Mouse (Mus musculus) frontal cortex, adult 2 months (tissue): ENCODE measurements at regions not wholly inside any gene's neighbourhood (a gene's known extent, or its start where the extent isn't known, plus 50 kb on each side); places are given as distances from the start of the nearest gene placed in this dataset.
A peak's percentile ranks its signal among the peaks of the same experiment; 100 is the strongest.

ENCODE experiments used
- DNase-seq, 2 experiments: peaks; one replicate each; pipeline ENCODE4 v3.0.0; 2022; ENCODE audit warnings: low spot score in 1 of 2; ENCODE audit errors: extremely low spot score in 1 of 2

DNA sequence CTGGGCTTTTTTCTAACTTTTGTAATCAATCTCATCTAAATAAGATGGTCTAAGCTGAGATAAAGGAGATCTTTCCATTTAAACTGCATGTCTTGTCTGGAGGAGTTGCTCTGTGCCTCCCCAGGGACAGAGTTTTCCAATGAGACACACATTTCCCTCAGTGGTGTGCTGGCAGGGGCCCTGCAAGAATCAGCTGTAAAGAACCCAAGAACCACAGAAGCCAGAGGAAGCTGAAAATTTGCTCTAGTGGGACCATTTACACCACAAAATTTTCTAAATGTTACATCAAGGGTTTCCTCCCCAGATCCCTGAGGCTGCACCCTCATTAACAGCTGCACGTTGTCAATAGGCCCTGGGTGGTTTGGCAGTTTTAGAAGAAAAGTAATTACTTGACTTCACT, 301.0 kb upstream of the Ttc14 start:
- DNase-seq: no peak

DNA sequence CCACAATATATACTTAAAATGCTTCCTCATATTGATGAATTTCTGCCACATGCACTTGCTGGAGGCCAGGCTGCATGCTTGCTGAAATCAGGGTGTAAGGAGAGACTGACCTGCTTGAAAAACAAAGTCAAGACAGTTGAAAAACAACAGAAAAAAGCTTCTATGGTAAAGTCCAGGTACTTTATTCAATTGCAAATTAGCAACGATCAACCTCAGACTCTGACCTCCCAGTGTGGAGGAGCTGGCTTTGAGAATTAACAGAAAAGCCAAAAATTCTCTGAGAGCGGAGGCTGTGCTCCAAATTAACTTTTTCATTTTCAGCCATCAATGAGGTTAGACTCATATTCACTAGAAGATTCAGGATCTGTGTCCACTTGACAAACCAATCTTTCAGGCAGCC, 291.4 kb upstream of the Ttc14 start:
- DNase-seq: no peak

GRCm38 (mm10) chr3:33544161-33544560, 255.5 kb upstream of the Ttc14 start:
- no peak for DNase-seq

- peak; percentile 3 to 41 for DNase-seq
These were observed 236.8 kb upstream of the Ttc14 start for GRCm38 (mm10) chr3:33562670-33563360.

DNA sequence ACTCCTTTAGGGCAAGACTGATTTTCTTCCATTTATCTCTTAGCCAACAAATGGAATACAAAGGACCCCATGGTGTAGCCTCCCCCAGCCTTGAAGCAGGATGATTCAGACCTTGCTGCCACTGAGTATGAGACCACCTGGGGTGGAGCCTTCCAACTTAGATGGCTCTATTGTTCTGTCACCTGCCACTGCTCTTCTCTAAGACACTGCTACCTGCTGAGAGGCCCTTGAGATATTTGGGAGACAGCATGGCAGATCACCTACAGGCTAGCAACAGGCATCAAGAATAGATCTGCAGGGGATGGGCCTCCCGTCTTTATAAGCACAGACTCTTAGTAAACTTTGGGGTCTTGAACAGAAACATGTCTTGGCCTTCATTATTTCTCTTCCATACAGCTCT, 219.0 kb upstream of the Ttc14 start:
- no peak for DNase-seq

GRCm38 (mm10) chr3:33614206-33614605, 185.4 kb upstream of the Ttc14 start:
- no peak for DNase-seq

DNA sequence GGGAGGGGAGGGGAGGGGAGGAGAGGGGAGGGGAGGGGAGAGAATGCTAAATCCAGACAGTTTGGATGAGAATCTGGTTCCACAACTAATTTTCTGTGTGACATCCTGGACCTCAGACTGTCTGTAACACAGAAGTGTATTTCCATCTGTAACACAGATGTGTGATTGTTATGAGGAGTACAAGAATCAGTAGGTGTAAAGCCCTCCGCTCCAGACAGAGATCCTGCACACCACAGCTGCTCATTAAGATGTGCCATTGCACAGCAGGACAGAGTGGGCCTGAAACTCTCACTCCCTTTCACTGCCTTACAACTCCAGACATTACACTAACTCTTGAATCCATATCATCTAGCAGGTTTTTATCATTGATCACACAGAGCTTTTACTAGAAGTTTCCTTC, 182.8 kb upstream of the Ttc14 start:
- DNase-seq: no peak

DNA sequence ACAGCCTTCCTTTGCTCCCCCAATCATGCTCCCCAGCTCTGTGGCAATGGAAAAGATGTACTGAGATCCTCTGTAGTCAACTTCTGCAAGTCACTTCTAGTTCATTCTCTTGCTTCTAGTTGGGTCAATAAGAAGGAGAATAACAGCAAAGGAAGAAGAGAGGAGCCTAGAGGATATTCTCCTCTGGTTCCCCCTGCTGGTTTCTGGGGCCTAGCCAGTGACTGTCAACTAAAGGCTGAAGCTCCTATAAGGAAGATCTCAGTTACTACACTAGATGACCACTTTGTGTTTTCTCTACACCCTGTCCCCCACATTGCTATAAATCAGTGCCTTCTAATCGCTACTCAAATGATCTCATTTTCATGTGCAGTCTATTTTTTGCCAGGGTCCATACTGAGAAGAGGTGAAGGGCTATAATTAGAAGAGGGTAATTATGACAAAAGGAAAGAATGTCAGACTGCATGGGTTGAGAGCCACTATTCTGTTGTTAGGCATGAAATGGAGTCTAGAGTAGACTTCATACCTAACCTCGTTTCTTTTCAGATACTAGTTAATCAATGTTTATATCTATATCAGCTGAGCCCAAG, 166.6 kb upstream of the Ttc14 start:
- peak in 1 of 2 experiments; percentile 12 for DNase-seq

GRCm38 (mm10) chr3:33658597-33658996, 141.0 kb upstream of the Ttc14 start:
- DNase-seq: peak; percentile 46 to 77
